Mouse (Mus musculus) kidney, embryonic 15.5 days (tissue): ENCODE data around the gene Foxp1. TPM values are rescaled to one million over a fixed set of nuclear protein-coding genes. Genes with fewer than 3 reads are reported as not detected.
A peak's percentile ranks its signal among the peaks of the same experiment; 100 is the strongest.

Source experiments
- ATAC-seq: fragments of 200-750 bp; cut with Nextera tagmentation; replicated peaks from 2 replicates; pipeline ENCODE4 v1.8.0; 2017; ENCODE audit warnings: moderate TSS enrichment; ENCODE audit not compliant: low FRiP score
- H3K27ac ChIP-seq: fragments of 300-500 bp; sonication (generic); 2 replicates; pipeline ENCODE4 v1.5.1; 2015; ENCODE audit warnings: mild to moderate bottlenecking, inconsistent platforms
- H3K27me3 ChIP-seq: fragments of 300-500 bp; sonication (generic); 2 replicates; pipeline ENCODE4 v1.6.1; 2015; ENCODE audit warnings: inconsistent platforms
- H3K36me3 ChIP-seq: fragments of 300-500 bp; sonication (generic); 2 replicates; pipeline ENCODE4 v1.6.1; 2015; ENCODE audit warnings: inconsistent platforms
- H3K4me1 ChIP-seq: fragments of 300-500 bp; sonication (generic); 2 replicates; pipeline ENCODE4 v1.6.1; 2015; ENCODE audit warnings: inconsistent platforms
- H3K4me2 ChIP-seq: fragments of 300-500 bp; sonication (generic); 2 replicates; pipeline ENCODE4 v1.6.1; 2015; ENCODE audit warnings: moderate library complexity, mild to moderate bottlenecking, inconsistent platforms
- H3K4me3 ChIP-seq: fragments of 300-500 bp; sonication (generic); replicated peaks from 2 replicates; pipeline ENCODE4 v1.5.1; 2015; ENCODE audit warnings: mild to moderate bottlenecking, inconsistent platforms
- H3K9ac ChIP-seq: fragments of 300-500 bp; sonication (generic); 2 replicates; pipeline ENCODE4 v1.6.1; 2015; ENCODE audit warnings: mild to moderate bottlenecking, inconsistent platforms
- H3K9me3 ChIP-seq: fragments of 300-500 bp; sonication (generic); replicated peaks from 2 replicates; pipeline ENCODE4 v1.6.1; 2016; ENCODE audit warnings: inconsistent platforms
- WGBS: fragments of 180-500 bp; shearing (Covaris S2); methylation state at CpG from one replicate; pipeline ENCODE4 v1.1.7; 2015; ENCODE audit warnings: mixed read lengths; 5-methylcytosine and 5-hydroxymethylcytosine counted together
- polyA plus RNA-seq: library from polyadenylated mRNA; unstranded; fragments of >200 nt; fragmentation: Nextera tagmentation; extraction: Ambion mirVana; gene quantifications from 2 replicates; pipeline ENCODE4 v1.2.1, GENCODE M21; 2015

Foxp1 gene
- polyA plus RNA-seq, 1 experiment from 2014 or later = 50.2 TPM

GRCm38 (mm10) chr6:99268171-99269061, 254.1 kb downstream of the Foxp1 start:
- Histone ChIP-seq H3K36me3 (no peaks in the 10 kb centered on the region), H3K9ac (no peak overlapping the region), H3K4me2 (no peak overlapping the region), H3K4me3 (no peak overlapping the region), H3K4me1 (peaks cover 43% of the 10 kb centered on the region), H3K27me3 (0 out of 2 replicates have a peak, but pooled peaks cover 3% of the 10 kb centered on the region), H3K27ac (no peak overlapping the region), H3K9me3 (no peaks in the 10 kb centered on the region)
- WGBS = 55% methylated on average over 20 of the region's 20 CpGs
- no peak for ATAC-seq

DNA sequence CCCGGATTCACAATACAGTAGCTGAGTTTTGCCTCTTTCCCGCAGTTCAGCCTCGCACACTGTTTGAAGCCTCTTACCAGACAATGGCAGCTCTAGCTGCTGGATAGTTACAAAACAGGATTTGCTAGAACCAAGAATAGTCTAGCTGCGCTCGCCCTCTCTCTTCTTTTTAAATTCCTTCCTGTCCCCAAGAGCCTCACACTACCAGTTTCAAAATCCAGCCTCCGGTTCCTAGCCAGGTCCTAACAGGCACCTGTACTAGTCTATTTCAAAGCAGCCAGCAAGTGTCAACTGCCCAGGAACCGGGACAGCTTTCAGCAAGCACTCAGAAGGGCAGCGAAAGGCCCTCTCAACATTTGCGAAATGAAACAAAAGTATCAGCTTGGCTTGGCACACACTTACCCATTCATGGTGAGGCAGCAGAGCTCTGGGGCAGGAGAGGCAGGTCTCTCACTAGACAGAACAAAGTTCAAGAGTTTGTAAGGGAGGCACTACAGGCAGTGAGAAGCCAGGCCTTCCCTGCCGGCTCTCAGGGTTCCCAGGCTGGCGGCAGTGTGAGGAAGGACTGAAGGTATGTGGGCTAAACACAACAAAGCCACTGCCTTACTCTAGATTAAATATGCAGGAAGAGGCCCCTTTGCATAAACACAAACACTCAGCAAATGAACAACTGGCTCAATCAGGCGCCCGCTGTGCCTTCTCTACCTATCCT, 256.4 kb downstream of the Foxp1 start:
- no peaks in the 10 kb centered on the region for H3K36me3 ChIP-seq
- H3K4me2 ChIP-seq = peak overlapping the region; percentile 32
- peak overlapping the region; percentile 71 for H3K27ac ChIP-seq
- H3K4me3 ChIP-seq = no peak overlapping the region
- H3K4me1 ChIP-seq = peaks cover 40% of the 10 kb centered on the region
- ATAC-seq = peak; percentile 63; the same call in 1 of the 2 replicates
- no peaks in the 10 kb centered on the region for H3K9me3 ChIP-seq
- 38% methylated on average over 13 of the region's 13 CpGs for WGBS
- 0 out of 2 replicates have a peak, but pooled peaks cover 3% of the 10 kb centered on the region for H3K27me3 ChIP-seq
- H3K9ac ChIP-seq = no peak overlapping the region

- Histone ChIP-seq H3K27ac (no peak overlapping the region), H3K4me2 (no peak overlapping the region), H3K9me3 (no peaks in the 10 kb centered on the region), H3K4me1 (peaks cover 38% of the 10 kb centered on the region), H3K27me3 (no peaks in the 10 kb centered on the region), H3K4me3 (no peak overlapping the region), H3K36me3 (no peaks in the 10 kb centered on the region), H3K9ac (no peak overlapping the region)
- no peak for ATAC-seq
- WGBS = 54% methylated on average over 4 of the region's 4 CpGs
These were observed 257.3 kb downstream of the Foxp1 start for GRCm38 (mm10) chr6:99265173-99265572.

GRCm38 (mm10) chr6:99264192-99265093, 258.1 kb downstream of the Foxp1 start:
- Histone ChIP-seq H3K9me3 (no peaks in the 10 kb centered on the region), H3K27me3 (no peaks in the 10 kb centered on the region), H3K9ac (no peak overlapping the region), H3K4me3 (no peak overlapping the region), H3K4me2 (peak overlapping the region; percentile 7; the same call in 1 of the 2 replicates), H3K4me1 (peaks cover 35% of the 10 kb centered on the region), H3K27ac (no peak overlapping the region), H3K36me3 (no peaks in the 10 kb centered on the region)
- WGBS = 31% methylated on average over 13 of the region's 13 CpGs
- ATAC-seq = no peak

DNA sequence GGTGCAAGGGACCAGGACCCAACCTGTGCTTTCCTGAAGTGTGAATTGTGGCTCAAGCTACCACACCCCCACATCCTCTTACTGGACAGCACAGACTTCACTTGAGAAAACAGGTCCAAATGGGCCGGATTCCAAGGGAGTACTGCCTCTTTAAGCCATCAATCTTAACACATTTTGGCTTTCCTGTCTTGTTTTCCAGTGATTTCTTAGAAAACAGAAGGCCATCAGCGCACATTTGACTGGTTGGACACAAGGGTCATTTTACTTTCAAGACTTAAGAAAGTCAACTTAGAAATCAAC, 258.7 kb downstream of the Foxp1 start:
- 0 out of 2 replicates have a peak, but pooled peaks have one; percentile 20 for ATAC-seq
- H3K36me3 ChIP-seq = no peaks in the 10 kb centered on the region
- H3K9me3 ChIP-seq = no peaks in the 10 kb centered on the region
- no peak overlapping the region for H3K9ac ChIP-seq
- H3K27me3 ChIP-seq = no peaks in the 10 kb centered on the region
- no peak overlapping the region for H3K27ac ChIP-seq
- H3K4me2 ChIP-seq = peak overlapping the region; percentile 7; the same call in 1 of the 2 replicates
- H3K4me1 ChIP-seq = peaks cover 35% of the 10 kb centered on the region
- H3K4me3 ChIP-seq = no peak overlapping the region
- 25% methylated on average over 2 of the region's 2 CpGs for WGBS

DNA sequence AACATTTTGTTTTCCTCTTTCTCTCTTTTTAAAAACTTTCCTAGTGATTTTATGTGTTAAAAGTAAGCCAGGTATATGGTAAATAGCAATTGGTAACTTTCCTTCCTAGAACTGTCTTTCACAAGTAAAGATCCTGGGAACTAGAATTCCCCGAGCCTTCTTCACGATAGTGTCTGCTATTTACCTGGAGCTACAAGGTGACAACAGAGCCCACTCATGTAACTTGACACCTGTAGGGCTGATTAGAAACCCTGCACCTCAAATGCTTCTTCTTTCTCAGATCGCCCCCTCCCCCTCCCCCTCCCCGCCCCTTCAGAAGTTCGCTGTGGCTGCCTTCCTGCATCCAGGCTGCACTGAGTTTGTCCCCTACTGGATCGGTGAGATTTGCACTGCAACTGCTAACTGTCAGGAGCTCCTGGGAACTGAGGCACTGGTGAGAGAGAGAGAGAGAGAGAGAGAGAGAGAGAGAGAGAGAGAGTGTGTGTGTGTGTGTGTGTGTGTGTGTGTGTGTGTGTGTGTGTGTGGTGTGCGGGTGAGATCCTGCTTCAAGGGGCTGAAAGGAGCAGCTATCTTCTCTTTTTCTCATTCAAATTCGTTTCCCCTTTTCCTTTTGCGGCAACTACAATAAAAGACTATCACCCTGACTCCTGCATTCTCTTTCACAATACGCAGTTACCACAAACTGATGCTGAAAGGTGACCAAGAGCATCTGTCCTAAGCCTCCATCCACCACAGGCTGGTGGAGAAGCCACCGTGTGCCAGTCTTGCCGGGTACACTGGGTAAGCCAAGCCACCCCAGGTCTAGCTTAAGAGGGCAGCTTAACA, 259.2 kb downstream of the Foxp1 start:
- Histone ChIP-seq H3K27ac (no peak overlapping the region), H3K4me3 (no peak overlapping the region), H3K36me3 (no peaks in the 10 kb centered on the region), H3K9me3 (no peaks in the 10 kb centered on the region), H3K4me2 (no peak overlapping the region), H3K4me1 (peaks cover 40% of the 10 kb centered on the region), H3K9ac (no peak overlapping the region), H3K27me3 (no peaks in the 10 kb centered on the region)
- 12% methylated on average over 12 of the region's 12 CpGs for WGBS
- no peak for ATAC-seq

- Histone ChIP-seq H3K36me3 (no peaks in the 10 kb centered on the region), H3K27ac (no peak overlapping the region), H3K27me3 (no peaks in the 10 kb centered on the region), H3K4me3 (no peak overlapping the region), H3K4me1 (peaks cover 40% of the 10 kb centered on the region), H3K9ac (no peak overlapping the region), H3K4me2 (no peak overlapping the region), H3K9me3 (no peaks in the 10 kb centered on the region)
- ATAC-seq = no peak
- 64% methylated on average over 4 of the region's 4 CpGs for WGBS
These were observed 260.8 kb downstream of the Foxp1 start for GRCm38 (mm10) chr6:99261737-99262130.

DNA sequence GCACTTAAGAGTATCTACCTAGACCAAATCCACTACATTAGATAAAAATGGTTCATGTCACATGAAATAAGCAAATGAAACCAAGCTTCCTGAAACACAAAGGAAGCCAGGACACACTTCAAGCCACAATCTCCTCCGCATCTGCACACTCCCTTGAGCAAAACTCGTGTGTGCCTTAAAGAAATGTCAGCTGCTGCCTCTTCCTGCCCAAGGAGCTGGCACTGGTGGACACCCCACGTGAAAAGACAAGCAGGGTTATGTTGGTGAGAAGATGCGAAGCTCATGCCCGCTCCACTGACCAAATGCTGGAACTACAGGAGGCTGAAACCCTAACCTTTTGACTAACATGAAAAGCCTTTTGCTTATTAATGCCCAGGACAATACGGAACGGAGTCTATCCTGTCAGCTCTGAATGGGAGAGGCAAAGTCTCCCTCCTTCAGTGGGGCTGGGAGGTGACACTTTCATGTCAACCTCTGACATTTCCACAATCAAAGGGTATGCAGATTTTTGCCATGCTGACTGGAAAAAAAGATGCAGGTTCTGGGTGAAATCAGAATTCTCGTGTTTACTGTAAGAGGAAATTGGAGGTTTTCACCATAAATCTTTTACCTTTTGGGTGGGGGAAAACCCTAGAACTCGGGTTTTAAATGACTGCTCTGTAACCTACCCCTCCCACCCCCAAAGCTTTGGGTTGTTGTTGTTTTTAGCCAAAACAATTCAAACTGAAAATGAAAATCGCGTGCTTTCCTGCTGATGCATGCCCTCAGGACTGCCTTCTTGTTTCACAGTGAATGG, 261.4 kb downstream of the Foxp1 start:
- H3K36me3 ChIP-seq = no peaks in the 10 kb centered on the region
- 54% methylated on average over 11 of the region's 11 CpGs for WGBS
- ATAC-seq = no peak
- H3K27me3 ChIP-seq = no peaks in the 10 kb centered on the region
- peaks cover 35% of the 10 kb centered on the region for H3K4me1 ChIP-seq
- no peak overlapping the region for H3K27ac ChIP-seq
- H3K4me2 ChIP-seq = no peak overlapping the region
- H3K4me3 ChIP-seq = no peak overlapping the region
- H3K9me3 ChIP-seq = no peaks in the 10 kb centered on the region
- H3K9ac ChIP-seq = no peak overlapping the region

DNA sequence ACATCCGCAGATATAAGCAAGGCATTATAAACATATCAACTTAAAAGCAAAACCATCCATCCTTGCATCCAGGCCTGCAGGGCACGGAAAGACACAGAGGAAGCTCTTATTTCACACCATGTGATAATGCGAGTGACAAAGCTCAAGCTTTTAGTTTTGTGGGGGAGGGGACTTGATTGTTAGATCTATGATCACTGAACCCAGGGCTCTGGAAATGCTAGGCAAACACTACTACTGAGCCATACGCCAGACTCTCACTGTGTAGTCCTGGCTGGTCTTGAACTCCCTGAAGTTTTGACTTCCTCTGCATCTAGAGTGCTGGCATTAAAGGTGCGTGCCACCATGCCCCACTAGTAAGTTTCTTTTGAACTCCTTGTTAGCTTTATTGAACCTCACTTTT, 264.2 kb downstream of the Foxp1 start:
- H3K4me3 ChIP-seq = no peak overlapping the region
- H3K27me3 ChIP-seq = no peaks in the 10 kb centered on the region
- H3K27ac ChIP-seq = no peak overlapping the region
- peaks cover 9% of the 10 kb centered on the region for H3K4me1 ChIP-seq
- WGBS = 53% methylated on average over 5 of the region's 5 CpGs
- H3K4me2 ChIP-seq = no peak overlapping the region
- no peak for ATAC-seq
- no peaks in the 10 kb centered on the region for H3K36me3 ChIP-seq
- no peaks in the 10 kb centered on the region for H3K9me3 ChIP-seq
- H3K9ac ChIP-seq = no peak overlapping the region

GRCm38 (mm10) chr6:99257676-99258075, 264.8 kb downstream of the Foxp1 start:
- Histone ChIP-seq H3K9me3 (no peaks in the 10 kb centered on the region), H3K4me3 (no peak overlapping the region), H3K27me3 (no peaks in the 10 kb centered on the region), H3K9ac (no peak overlapping the region), H3K27ac (no peak overlapping the region), H3K4me1 (peaks cover 5% of the 10 kb centered on the region; the same call in 1 of the 2 replicates), H3K36me3 (no peaks in the 10 kb centered on the region), H3K4me2 (no peak overlapping the region)
- WGBS = 83% methylated on average over 2 of the region's 2 CpGs
- ATAC-seq = no peak
